Mouse (Mus musculus) stomach, embryonic 16.5 days (tissue): Measurements from ENCODE around the gene Tmem163. TPM values are rescaled to one million over a fixed set of nuclear protein-coding genes. Genes with fewer than 3 reads are reported as not detected.

Source experiments
- ATAC-seq: fragments of 200-750 bp; cut with Nextera tagmentation; 2 replicates; pipeline ENCODE4 v1.8.0; 2017; ENCODE audit warnings: moderate number of reproducible peaks, moderate TSS enrichment; ENCODE audit not compliant: insufficient read depth, low FRiP score
- H3K27ac ChIP-seq: fragments of 300-500 bp; sonication (generic); 2 replicates; pipeline ENCODE4 v1.5.1; 2014; ENCODE audit warnings: low read length
- H3K27me3 ChIP-seq: fragments of 300-500 bp; sonication (generic); 2 replicates; pipeline ENCODE4 v1.6.1; 2014; ENCODE audit warnings: low read length, control low read depth, mixed read lengths; ENCODE audit not compliant: control insufficient read depth, insufficient read depth
- H3K36me3 ChIP-seq: fragments of 300-500 bp; sonication (generic); 2 replicates; pipeline ENCODE4 v1.6.1; 2014; ENCODE audit warnings: low read length; ENCODE audit not compliant: control insufficient read depth, insufficient read depth
- H3K4me1 ChIP-seq: fragments of 300-500 bp; sonication (generic); 2 replicates; pipeline ENCODE4 v1.6.1; 2014; ENCODE audit warnings: low read length, control low read depth, mixed read lengths; ENCODE audit not compliant: control insufficient read depth, insufficient read depth
- H3K4me2 ChIP-seq: fragments of 300-500 bp; sonication (generic); 2 replicates; pipeline ENCODE4 v1.6.1; 2014; ENCODE audit warnings: low read depth, low read length, mixed read lengths
- H3K4me3 ChIP-seq: fragments of 300-500 bp; sonication (generic); replicated peaks from 2 replicates; pipeline ENCODE4 v1.5.1; 2014; ENCODE audit warnings: mild to moderate bottlenecking, low read length
- H3K9ac ChIP-seq: fragments of 300-500 bp; sonication (generic); 2 replicates; pipeline ENCODE4 v1.6.1; 2014; ENCODE audit warnings: low read length
- H3K9me3 ChIP-seq: fragments of 300-500 bp; sonication (generic); replicated peaks from 2 replicates; pipeline ENCODE4 v1.6.1; 2016; ENCODE audit warnings: low read length, control low read depth; ENCODE audit not compliant: control insufficient read depth
- WGBS: fragments of 180-500 bp; shearing (Covaris S2); extraction: QIAGEN DNeasy Blood & Tissue Kit; methylation state at CpG from one replicate; pipeline ENCODE4 v1.1.7; 2014; 5-methylcytosine and 5-hydroxymethylcytosine counted together
- polyA plus RNA-seq: library from polyadenylated mRNA; unstranded; fragments of >200 nt; fragmentation: Nextera tagmentation; extraction: Ambion mirVana; gene quantifications from 2 replicates; pipeline ENCODE4 v1.2.1, GENCODE M21; 2015

Tmem163 gene
- polyA plus RNA-seq, 1 experiment from 2014 or later: 0.45 TPM

DNA sequence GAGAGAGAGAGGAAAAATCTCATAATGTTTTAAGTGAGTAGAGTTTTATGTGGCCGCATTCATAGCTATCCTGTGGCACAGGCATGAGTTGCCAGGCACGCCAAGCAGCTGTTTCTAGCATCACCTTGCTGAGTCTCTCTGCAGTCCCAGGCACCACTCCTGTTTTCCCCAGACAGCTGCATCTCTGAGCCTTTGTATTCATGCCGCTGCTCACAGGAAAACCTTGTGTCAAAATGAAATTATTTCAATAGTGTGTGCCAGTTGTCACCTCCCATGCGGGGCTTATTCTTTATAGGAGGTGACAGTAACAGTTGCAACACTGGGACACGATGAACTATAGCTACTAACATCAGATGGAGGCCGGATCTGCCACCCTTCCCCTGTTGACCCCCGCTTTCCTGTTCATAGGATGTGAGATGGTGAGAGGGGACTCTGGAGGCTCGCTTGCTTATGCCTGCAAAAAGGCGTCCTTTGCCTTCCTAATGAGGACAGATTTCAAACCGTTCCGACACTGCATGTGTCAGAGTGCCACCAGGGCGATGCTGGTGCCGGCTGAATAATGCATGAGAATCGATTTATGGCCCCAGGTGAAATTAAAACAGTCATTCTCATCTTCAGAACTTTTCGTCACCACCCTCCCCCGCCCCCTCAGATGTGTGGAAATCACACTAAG is 171.1 kb downstream of the Tmem163 start:
- H3K4me3 ChIP-seq: no peak overlapping the region
- H3K27me3 ChIP-seq: no peaks in the 10 kb centered on the region
- no peaks in the 10 kb centered on the region for H3K9me3 ChIP-seq
- ATAC-seq: no peak
- H3K4me2 ChIP-seq: no peak overlapping the region
- H3K4me1 ChIP-seq: no peaks in the 10 kb centered on the region
- H3K9ac ChIP-seq: no peak overlapping the region
- 75% methylated on average over 16 of the region's 16 CpGs for WGBS
- H3K36me3 ChIP-seq: no peaks in the 10 kb centered on the region
- H3K27ac ChIP-seq: no peak overlapping the region

DNA sequence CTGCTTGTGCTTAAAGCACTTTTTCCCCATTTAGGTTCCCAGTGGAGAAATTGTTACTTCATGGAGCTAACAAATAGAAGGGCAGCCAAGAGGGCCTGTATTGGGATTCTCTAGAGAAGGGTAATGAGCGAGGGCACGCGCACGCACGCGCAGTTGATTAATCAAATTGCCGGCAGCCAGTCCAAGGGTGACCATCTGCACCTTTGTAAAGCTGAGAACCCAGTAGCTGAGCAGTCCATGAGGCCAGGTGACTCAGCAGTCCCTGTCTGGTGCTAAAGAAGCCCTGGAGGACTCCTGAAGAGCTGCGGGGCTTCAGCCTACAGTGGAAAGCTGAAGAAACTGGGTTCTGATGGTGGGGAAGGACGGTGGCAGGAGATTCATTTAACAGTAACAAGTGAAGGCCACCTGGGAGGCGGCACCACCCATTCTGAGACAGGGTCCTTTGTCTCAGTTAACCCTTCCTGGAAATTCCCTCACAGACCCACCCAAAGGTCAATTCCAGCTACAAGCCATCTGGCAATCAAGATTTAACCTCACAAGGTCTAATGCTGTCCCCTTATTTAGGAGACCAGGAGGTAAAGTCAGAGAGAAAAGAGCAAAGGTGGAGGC is 172.2 kb downstream of the Tmem163 start:
- H3K9me3 ChIP-seq: no peaks in the 10 kb centered on the region
- no peaks in the 10 kb centered on the region for H3K4me1 ChIP-seq
- H3K36me3 ChIP-seq: no peaks in the 10 kb centered on the region
- H3K27me3 ChIP-seq: no peaks in the 10 kb centered on the region
- WGBS: 72% methylated on average over 10 of the region's 10 CpGs
- ATAC-seq: no peak
- H3K9ac ChIP-seq: no peak overlapping the region
- H3K27ac ChIP-seq: no peak overlapping the region
- no peak overlapping the region for H3K4me2 ChIP-seq
- H3K4me3 ChIP-seq: no peak overlapping the region

DNA sequence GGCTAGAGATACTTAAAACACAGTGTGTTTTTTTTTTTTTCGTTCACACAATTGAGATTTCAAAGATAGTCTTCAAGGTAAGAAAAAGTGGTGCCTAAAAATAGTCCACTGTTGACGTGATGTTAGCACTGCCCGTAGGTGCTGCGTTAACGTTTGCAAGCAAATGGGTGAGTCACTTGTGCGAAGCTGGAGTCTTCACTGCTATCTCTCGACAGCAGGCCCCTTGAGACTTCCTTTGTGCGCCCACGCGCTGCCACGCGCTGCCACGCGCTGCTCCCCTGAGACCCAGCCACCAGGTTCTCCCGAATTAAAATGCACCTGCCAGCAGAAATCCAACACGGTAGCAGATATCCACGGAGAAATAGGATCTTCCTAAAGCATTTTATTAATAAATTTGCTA is 178.6 kb downstream of the Tmem163 start:
- no peak for ATAC-seq
- H3K36me3 ChIP-seq: no peaks in the 10 kb centered on the region
- no peak overlapping the region for H3K9ac ChIP-seq
- no peak overlapping the region for H3K27ac ChIP-seq
- no peaks in the 10 kb centered on the region for H3K4me1 ChIP-seq
- WGBS: 74% methylated on average over 17 of the region's 17 CpGs
- no peaks in the 10 kb centered on the region for H3K9me3 ChIP-seq
- no peak overlapping the region for H3K4me3 ChIP-seq
- no peaks in the 10 kb centered on the region for H3K27me3 ChIP-seq
- H3K4me2 ChIP-seq: no peak overlapping the region

DNA sequence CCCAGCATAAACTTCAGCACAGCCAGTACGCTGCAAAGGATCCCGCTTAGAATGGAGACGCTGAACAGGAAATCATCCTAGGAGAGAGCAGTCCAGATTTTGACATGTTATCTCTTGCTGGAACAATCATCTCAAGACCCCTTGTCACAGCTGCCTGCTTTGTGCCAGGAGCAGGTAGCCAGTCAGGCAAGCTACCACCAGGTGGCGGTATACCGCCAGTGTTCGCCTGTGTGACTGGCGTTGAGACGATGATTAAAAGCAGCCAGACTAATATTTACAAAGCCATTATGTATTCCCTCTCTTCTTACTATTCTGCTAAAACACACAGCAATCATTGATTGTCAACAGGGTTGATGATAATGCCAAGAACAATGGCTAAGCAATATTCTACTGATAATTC is 179.1 kb downstream of the Tmem163 start:
- no peak for ATAC-seq
- H3K9me3 ChIP-seq: no peaks in the 10 kb centered on the region
- H3K36me3 ChIP-seq: no peaks in the 10 kb centered on the region
- H3K4me2 ChIP-seq: no peak overlapping the region
- no peaks in the 10 kb centered on the region for H3K4me1 ChIP-seq
- no peaks in the 10 kb centered on the region for H3K27me3 ChIP-seq
- H3K27ac ChIP-seq: no peak overlapping the region
- 4% methylated on average over 8 of the region's 8 CpGs for WGBS
- no peak overlapping the region for H3K4me3 ChIP-seq
- no peak overlapping the region for H3K9ac ChIP-seq

DNA sequence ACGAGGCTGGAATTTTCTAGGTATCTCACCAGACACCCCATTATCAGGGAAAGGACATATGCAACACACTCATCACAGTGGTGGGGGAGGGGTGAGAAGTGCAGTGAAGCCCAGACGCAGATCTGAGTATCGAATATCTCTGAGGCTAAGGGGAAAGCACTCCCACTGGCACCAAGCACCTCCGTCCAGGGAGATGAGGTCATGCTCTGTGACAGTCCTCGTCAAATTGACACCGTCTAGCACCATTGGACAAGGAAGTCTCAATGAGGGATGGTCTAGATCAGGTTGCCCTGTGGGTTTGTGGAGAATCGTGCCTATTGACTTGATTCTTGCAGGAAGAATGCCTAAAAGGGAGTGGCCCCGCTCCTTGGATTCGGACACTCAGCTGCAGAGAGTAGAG is 180.6 kb downstream of the Tmem163 start:
- Histone ChIP-seq H3K9ac (no peak overlapping the region), H3K27me3 (no peaks in the 10 kb centered on the region), H3K36me3 (no peaks in the 10 kb centered on the region), H3K9me3 (no peaks in the 10 kb centered on the region), H3K27ac (no peak overlapping the region), H3K4me2 (no peak overlapping the region), H3K4me1 (no peaks in the 10 kb centered on the region), H3K4me3 (no peak overlapping the region)
- WGBS: 54% methylated on average over 9 of the region's 9 CpGs
- ATAC-seq: no peak

DNA sequence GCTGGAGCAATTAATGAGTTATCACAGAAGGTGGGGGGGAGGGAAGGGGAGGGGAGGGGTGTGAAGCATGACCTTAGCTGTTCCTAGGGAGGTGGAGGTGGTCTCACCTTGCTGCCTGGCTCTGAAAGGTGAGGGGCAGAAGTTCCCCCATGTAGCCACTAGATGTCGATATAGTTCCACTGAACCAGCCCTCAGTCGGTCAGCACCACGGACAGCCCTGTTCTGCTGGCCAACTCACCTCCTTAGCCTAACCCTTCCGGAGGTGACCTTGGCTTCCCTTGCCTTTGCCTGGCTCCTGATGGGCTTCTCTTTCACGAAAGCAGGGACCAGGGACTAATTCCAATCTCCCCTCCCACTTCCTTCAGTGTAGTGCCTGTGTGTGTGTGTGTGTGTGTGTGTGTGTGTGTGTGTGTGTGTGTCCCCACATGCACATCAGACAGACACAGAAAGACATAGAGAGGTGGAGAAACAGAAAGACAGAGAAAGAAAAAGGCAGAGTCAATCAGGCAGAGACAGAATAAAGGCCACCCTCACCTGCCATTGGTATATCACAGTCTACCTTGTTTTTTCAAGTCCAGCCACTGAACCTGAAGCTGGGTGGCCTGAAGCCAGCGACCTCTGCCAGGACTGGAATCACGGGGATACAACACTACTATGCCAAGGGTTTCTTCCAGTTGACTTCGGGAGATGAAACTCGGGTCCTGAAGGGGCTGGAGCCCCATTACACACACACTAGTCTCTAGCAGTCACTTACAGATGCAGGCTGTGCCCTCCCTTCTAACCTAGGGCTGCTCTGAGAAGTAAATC is 182.4 kb downstream of the Tmem163 start:
- ATAC-seq: peak; percentile 59
- H3K27ac ChIP-seq: no peak overlapping the region
- H3K9me3 ChIP-seq: no peaks in the 10 kb centered on the region
- WGBS: 31% methylated on average over 9 of the region's 9 CpGs
- H3K4me1 ChIP-seq: no peaks in the 10 kb centered on the region
- no peaks in the 10 kb centered on the region for H3K36me3 ChIP-seq
- H3K4me2 ChIP-seq: no peak overlapping the region
- no peaks in the 10 kb centered on the region for H3K27me3 ChIP-seq
- H3K4me3 ChIP-seq: no peak overlapping the region
- H3K9ac ChIP-seq: no peak overlapping the region

DNA sequence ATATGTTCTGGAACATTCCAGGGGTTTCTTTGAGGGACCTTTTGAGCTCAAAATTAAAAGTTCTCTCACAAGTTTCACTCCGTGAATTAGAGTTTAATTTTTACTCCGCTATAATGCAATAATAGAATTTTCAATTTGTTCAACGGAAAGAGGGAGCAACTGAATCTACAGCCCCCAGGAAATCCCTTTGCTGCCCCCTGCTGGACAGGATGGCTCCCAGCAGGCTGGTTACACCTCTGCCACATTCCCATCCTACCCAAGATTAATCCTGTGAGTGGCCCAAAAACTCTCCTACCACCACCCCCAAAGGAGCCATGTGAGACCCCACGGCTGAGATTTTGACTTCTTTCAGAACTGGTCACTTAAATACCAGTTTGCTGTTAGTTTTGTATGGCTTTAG is 192.2 kb downstream of the Tmem163 start:
- Histone ChIP-seq H3K4me3 (no peak overlapping the region), H3K4me2 (no peak overlapping the region), H3K36me3 (no peaks in the 10 kb centered on the region), H3K27ac (no peak overlapping the region), H3K9me3 (no peaks in the 10 kb centered on the region), H3K9ac (no peak overlapping the region), H3K27me3 (no peaks in the 10 kb centered on the region), H3K4me1 (no peaks in the 10 kb centered on the region)
- WGBS: 80% methylated on average over 4 of the region's 4 CpGs
- no peak for ATAC-seq

DNA sequence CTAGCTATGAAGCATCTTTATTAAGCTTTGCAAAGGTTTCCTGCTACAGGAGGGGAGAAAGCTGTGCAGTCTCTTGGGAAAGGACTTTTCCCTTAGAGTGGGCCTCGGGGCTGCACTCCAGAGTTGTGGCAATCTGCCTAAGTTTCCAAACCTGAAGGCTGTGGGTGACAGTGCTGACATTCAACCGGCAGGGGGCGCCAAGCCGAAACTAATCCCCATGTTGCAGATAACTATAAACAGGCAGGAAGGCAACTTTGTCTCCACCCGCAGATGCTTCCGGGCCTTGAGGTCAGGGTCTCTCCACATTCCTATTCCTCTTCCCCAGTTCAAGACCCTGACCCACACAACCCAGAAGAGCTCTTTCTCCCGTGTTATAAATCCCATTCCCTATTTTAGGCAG is 194.5 kb downstream of the Tmem163 start:
- no peaks in the 10 kb centered on the region for H3K27me3 ChIP-seq
- no peaks in the 10 kb centered on the region for H3K36me3 ChIP-seq
- no peaks in the 10 kb centered on the region for H3K9me3 ChIP-seq
- H3K9ac ChIP-seq: no peak overlapping the region
- H3K4me2 ChIP-seq: no peak overlapping the region
- H3K4me1 ChIP-seq: no peaks in the 10 kb centered on the region
- no peak overlapping the region for H3K27ac ChIP-seq
- H3K4me3 ChIP-seq: no peak overlapping the region
- ATAC-seq: no peak
- WGBS: 44% methylated on average over 7 of the region's 7 CpGs

DNA sequence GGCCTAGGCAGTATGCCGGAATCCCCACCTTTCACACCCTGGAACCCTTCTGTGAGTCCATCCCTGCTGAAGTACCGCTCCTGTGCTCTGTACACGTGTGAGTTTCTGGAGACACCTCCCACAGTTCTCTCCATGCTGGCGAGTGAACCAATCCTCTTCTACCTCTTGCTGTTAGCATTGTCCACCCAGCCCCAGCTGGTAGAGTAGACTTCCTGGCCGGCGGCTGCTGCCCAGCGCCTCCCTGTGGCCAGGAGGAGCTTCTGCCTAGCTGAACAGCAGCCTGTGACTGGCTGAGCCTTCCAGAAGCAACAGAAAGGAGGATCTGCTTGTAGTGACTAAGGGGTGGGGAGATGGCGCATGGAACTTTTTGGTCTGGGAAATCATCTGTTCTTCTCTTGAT is 195.2 kb downstream of the Tmem163 start:
- no peak overlapping the region for H3K4me2 ChIP-seq
- H3K4me1 ChIP-seq: no peaks in the 10 kb centered on the region
- H3K9ac ChIP-seq: no peak overlapping the region
- no peaks in the 10 kb centered on the region for H3K36me3 ChIP-seq
- WGBS: 87% methylated on average over 8 of the region's 8 CpGs
- H3K27ac ChIP-seq: no peak overlapping the region
- H3K4me3 ChIP-seq: no peak overlapping the region
- ATAC-seq: no peak; the same call in 1 of the 2 replicates
- H3K9me3 ChIP-seq: no peaks in the 10 kb centered on the region
- H3K27me3 ChIP-seq: no peaks in the 10 kb centered on the region
